Mouse (Mus musculus) sigmoid colon, adult 10 weeks (tissue): ENCODE data around the gene Krtap4-13. TPM values are rescaled to one million over a fixed set of nuclear protein-coding genes. Genes with fewer than 3 reads are reported as not detected.

ENCODE experiments used
- polyA plus RNA-seq: library from polyadenylated mRNA; stranded (reverse); fragments of 350-450 nt; fragmentation: Illumina TruSeq; extraction: RNeasy Lipid Tissue Mini Kit (QIAGEN cat#74804); gene quantifications from one replicate; pipeline ENCODE4 v1.2.3, GENCODE M21; 2014; ENCODE audit warnings: low read depth, low replicate concordance

The Krtap4-13 gene
- polyA plus RNA-seq, result not detected

GRCm38 (mm10) chr11:99809792-99810191, at the start of gene Krtap4-13:
Krtap4-13 (minus strand) TSS chr11:99809892.

GRCm38 (mm10) chr11:99857617-99858016, 47.9 kb upstream of the Krtap4-13 start, which contains the start of gene Gm11568:
Gm11568 (plus strand) TSS chr11:99857917.

GRCm38 (mm10) chr11:99851508-99851907, 41.8 kb upstream of the Krtap4-13 start, which contains the start of gene Krtap4-16:
Krtap4-16 (minus strand) TSS chr11:99851608.

GRCm38 (mm10) chr11:99837966-99838365, 28.3 kb upstream of the Krtap4-13 start, which contains the start of gene 2300003K06Rik:
2300003K06Rik (minus strand) TSS chr11:99838066.

GRCm38 (mm10) chr11:99815566-99815965, 5.9 kb upstream of the Krtap4-13 start, which contains the start of gene Gm11564:
Gm11564 (minus strand) TSS chr11:99815666.

GRCm38 (mm10) chr11:99804346-99804745, 5.3 kb downstream of the Krtap4-13 start, which contains the start of gene Gm11554:
Gm11554 (minus strand) TSS chr11:99804446.

GRCm38 (mm10) chr11:99798832-99799231, 10.9 kb downstream of the Krtap4-13 start, which contains the start of gene Gm11569:
Gm11569 (minus strand) TSS chr11:99798932.

GRCm38 (mm10) chr11:99793367-99793766, 16.3 kb downstream of the Krtap4-13 start, which contains the start of gene Gm11596:
Gm11596 (minus strand) TSS chr11:99793467.

GRCm38 (mm10) chr11:99784900-99785299, 24.8 kb downstream of the Krtap4-13 start, which contains the start of gene Krtap4-9:
Krtap4-9 (plus strand) TSS chr11:99785200.

GRCm38 (mm10) chr11:99780604-99781003, 29.1 kb downstream of the Krtap4-13 start, which contains the start of gene Krtap4-8:
Krtap4-8 (minus strand) TSS chr11:99780704.

GRCm38 (mm10) chr11:99772813-99773212, 36.9 kb downstream of the Krtap4-13 start, which contains the start of gene Gm11595:
Gm11595 (minus strand) TSS chr11:99772913.

Other genes with a start within 250 kb of the Krtap4-13 start
- not detected for gene Krtap3-1, start 243.3 kb downstream of the Krtap4-13 start, polyA plus RNA-seq
- gene Krtap1-5, start 228.9 kb downstream of the Krtap4-13 start, polyA plus RNA-seq, result not detected
- not detected for gene Krtap1-4, start 226.2 kb downstream of the Krtap4-13 start, polyA plus RNA-seq
- not detected for gene Krtap1-3, start 218.6 kb downstream of the Krtap4-13 start, polyA plus RNA-seq
- gene Krtap9-3, start 211.8 kb downstream of the Krtap4-13 start, polyA plus RNA-seq, result not detected
- gene Gm11938, start 206.6 kb downstream of the Krtap4-13 start, polyA plus RNA-seq, result not detected
- not detected for gene Gm11937, start 199.7 kb downstream of the Krtap4-13 start, polyA plus RNA-seq
- not detected for gene Krtap2-4, start 195.0 kb downstream of the Krtap4-13 start, polyA plus RNA-seq
- not detected for gene Gm11562, start 189.5 kb downstream of the Krtap4-13 start, polyA plus RNA-seq
- not detected for gene Krtap4-1, start 181.7 kb downstream of the Krtap4-13 start, polyA plus RNA-seq
- not detected for gene Krtap4-2, start 174.8 kb downstream of the Krtap4-13 start, polyA plus RNA-seq
- not detected for gene Krtap4-7, start 165.8 kb downstream of the Krtap4-13 start, polyA plus RNA-seq
- not detected for gene Gm11555, start 159.7 kb downstream of the Krtap4-13 start, polyA plus RNA-seq
- gene Gm11563, start 150.9 kb downstream of the Krtap4-13 start, polyA plus RNA-seq, result not detected
- gene Krtap4-6, start 143.9 kb downstream of the Krtap4-13 start, polyA plus RNA-seq, result not detected
- not detected for gene Gm14190, start 119.2 kb downstream of the Krtap4-13 start, polyA plus RNA-seq
- gene Gm14180, start 75.6 kb downstream of the Krtap4-13 start, polyA plus RNA-seq, result not detected
- not detected for gene Gm11595, start 37.0 kb downstream of the Krtap4-13 start, polyA plus RNA-seq
- gene Krtap4-8, start 29.2 kb downstream of the Krtap4-13 start, polyA plus RNA-seq, result not detected
- gene Krtap4-9, start 24.7 kb downstream of the Krtap4-13 start, polyA plus RNA-seq, result not detected
- not detected for gene Gm11596, start 16.4 kb downstream of the Krtap4-13 start, polyA plus RNA-seq
- gene Gm11569, start 11.0 kb downstream of the Krtap4-13 start, polyA plus RNA-seq, result not detected
- gene Gm11554, start 5.4 kb downstream of the Krtap4-13 start, polyA plus RNA-seq, result not detected
- not detected for gene Gm11564, start 5.8 kb upstream of the Krtap4-13 start, polyA plus RNA-seq
- gene 2300003K06Rik, start 28.2 kb upstream of the Krtap4-13 start, polyA plus RNA-seq, result not detected
- not detected for gene Krtap4-16, start 41.7 kb upstream of the Krtap4-13 start, polyA plus RNA-seq
- not detected for gene Gm11568, start 48.0 kb upstream of the Krtap4-13 start, polyA plus RNA-seq
- gene Gm11559, start 54.6 kb upstream of the Krtap4-13 start, polyA plus RNA-seq, result not detected
- gene Krtap9-1, start 63.5 kb upstream of the Krtap4-13 start, polyA plus RNA-seq, result not detected
- gene Gm11567, start 69.3 kb upstream of the Krtap4-13 start, polyA plus RNA-seq, result not detected
- gene Krtap31-1, start 98.0 kb upstream of the Krtap4-13 start, polyA plus RNA-seq, result not detected
- gene Gm11565, start 104.9 kb upstream of the Krtap4-13 start, polyA plus RNA-seq, result not detected
- gene Krtap31-2, start 126.4 kb upstream of the Krtap4-13 start, polyA plus RNA-seq, result not detected
- not detected for gene Krtap9-5, start 138.6 kb upstream of the Krtap4-13 start, polyA plus RNA-seq
- not detected for gene Krtap29-1, start 169.2 kb upstream of the Krtap4-13 start, polyA plus RNA-seq
- not detected for gene Krtap16-1, start 176.7 kb upstream of the Krtap4-13 start, polyA plus RNA-seq
- gene Krtap17-1, start 184.1 kb upstream of the Krtap4-13 start, polyA plus RNA-seq, result not detected
- gene Krt33a, start 206.3 kb upstream of the Krtap4-13 start, polyA plus RNA-seq, result not detected
- gene Krt33b, start 220.0 kb upstream of the Krtap4-13 start, polyA plus RNA-seq, result not detected
- not detected for gene Krt34, start 231.7 kb upstream of the Krtap4-13 start, polyA plus RNA-seq
- not detected for gene Krt31, start 240.7 kb upstream of the Krtap4-13 start, polyA plus RNA-seq